Mouse (Mus musculus): ENCODE measurements around the gene Slc38a4. TPM values are rescaled to one million over a fixed set of nuclear protein-coding genes. Genes with fewer than 3 reads are reported as not detected.

Slc38a4 gene
- polyA plus RNA-seq, 1 experiment: 0.04 TPM

DNA sequence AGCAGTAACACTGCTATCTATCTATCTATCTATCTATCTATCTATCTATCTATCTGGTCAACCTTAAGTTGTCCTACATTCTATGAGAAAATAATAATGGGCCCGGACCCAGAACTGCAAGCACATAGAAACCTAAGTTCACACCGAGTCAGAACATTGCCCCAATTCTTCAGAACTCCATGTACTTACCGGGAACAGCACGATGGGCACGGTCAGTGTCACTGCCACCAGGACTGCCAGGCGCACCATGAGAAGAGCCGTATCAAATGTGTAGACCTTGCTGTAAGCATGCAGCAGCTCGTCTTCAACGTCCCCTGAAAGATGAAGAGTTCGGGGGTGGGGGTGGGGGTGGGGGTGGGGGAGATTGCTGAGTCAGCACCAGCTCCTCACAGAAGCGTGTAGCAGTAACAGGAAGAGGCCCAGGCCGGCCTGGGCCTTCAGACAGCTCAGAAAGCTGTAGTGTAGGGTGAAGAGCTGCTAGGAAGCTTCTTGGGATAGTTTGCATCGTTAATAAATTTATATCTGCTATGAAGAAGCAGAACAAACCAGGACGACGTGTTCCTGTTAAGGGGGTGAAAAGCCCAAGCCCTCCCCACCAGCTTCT lies 50.0 kb downstream of the Slc38a4 start:
- Histone ChIP-seq H3K27me3 (ENCODE audit: control insufficient read depth, insufficient read depth, insufficient read length) (no peaks in the 10 kb centered on the region), H3K79me2 (ENCODE audit: control insufficient read depth, insufficient read depth) (no peaks in the 10 kb centered on the region), H3K36me3 (ENCODE audit: control insufficient read depth, insufficient read depth) (no peaks in the 10 kb centered on the region), H3K4me3 (no peak overlapping the region), H3ac (ENCODE audit: control insufficient read depth, insufficient read length) (no peak overlapping the region), H3K4me2 (ENCODE audit: low read depth) (no peak overlapping the region)
- no peak for TF ChIP-seq MAX (IDR thresholded peaks at IDR 0.05; ENCODE audit: low read depth)
- no peak for TF ChIP-seq MYOD1 (IDR thresholded peaks at IDR 0.05; ENCODE audit: control insufficient read depth in 1 of 3, insufficient read length in 2 of 3, low read depth in 2 of 3)
- no peak for TF ChIP-seq USF1 (IDR thresholded peaks at IDR 0.05; ENCODE audit: low read depth)
- no peak for TF ChIP-seq POLR2AphosphoS2 (IDR thresholded peaks at IDR 0.05; ENCODE audit: insufficient read length, low read depth)
- no peak for TF ChIP-seq MYOG (IDR thresholded peaks at IDR 0.05; ENCODE audit: control insufficient read depth in 1 of 3, insufficient read depth in 1 of 3, insufficient read length in 2 of 3, low read depth in 2 of 3)
- TF ChIP-seq TCF3 (IDR thresholded peaks at IDR 0.05; ENCODE audit: insufficient read length, low read depth): no peak
- no peak for TF ChIP-seq REST (IDR thresholded peaks at IDR 0.05; ENCODE audit: insufficient read depth, insufficient read length)
- no peak for TF ChIP-seq E2F4 (IDR thresholded peaks at IDR 0.05; ENCODE audit: insufficient read depth)
- no peak for TF ChIP-seq TCF12 (IDR thresholded peaks at IDR 0.05; ENCODE audit: insufficient read depth, poor library complexity, severe bottlenecking)

DNA sequence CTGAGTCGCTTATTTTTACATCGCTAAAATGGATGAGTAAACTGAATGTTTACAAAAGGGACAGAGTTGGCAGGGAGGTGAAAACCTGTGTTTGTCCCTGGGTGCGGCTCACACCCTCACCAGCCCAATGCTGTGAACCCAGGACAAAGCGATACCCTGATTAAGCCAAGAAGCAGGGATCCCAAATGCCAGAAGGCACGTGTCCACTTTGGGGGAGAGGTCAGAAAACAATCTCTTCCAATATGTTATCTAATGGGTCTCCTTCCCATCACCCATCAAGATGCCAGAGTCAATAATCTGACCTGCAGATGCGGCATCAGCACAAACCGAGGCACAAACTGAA lies 51.3 kb downstream of the Slc38a4 start:
- TF ChIP-seq USF1 (IDR thresholded peaks at IDR 0.05; ENCODE audit: low read depth) (peak; percentile 63), TCF12 (IDR thresholded peaks at IDR 0.05; ENCODE audit: insufficient read depth, poor library complexity, severe bottlenecking) (no peak), E2F4 (IDR thresholded peaks at IDR 0.05; ENCODE audit: insufficient read depth) (no peak)
- Histone ChIP-seq H3K4me3 (no peak overlapping the region), H3ac (ENCODE audit: control insufficient read depth, insufficient read length) (no peak overlapping the region), H3K4me2 (ENCODE audit: low read depth) (peak overlapping the region; percentile 72), H3K36me3 (ENCODE audit: control insufficient read depth, insufficient read depth) (no peaks in the 10 kb centered on the region), H3K79me2 (ENCODE audit: control insufficient read depth, insufficient read depth) (no peaks in the 10 kb centered on the region), H3K27me3 (ENCODE audit: control insufficient read depth, insufficient read depth, insufficient read length) (no peaks in the 10 kb centered on the region)

DNA sequence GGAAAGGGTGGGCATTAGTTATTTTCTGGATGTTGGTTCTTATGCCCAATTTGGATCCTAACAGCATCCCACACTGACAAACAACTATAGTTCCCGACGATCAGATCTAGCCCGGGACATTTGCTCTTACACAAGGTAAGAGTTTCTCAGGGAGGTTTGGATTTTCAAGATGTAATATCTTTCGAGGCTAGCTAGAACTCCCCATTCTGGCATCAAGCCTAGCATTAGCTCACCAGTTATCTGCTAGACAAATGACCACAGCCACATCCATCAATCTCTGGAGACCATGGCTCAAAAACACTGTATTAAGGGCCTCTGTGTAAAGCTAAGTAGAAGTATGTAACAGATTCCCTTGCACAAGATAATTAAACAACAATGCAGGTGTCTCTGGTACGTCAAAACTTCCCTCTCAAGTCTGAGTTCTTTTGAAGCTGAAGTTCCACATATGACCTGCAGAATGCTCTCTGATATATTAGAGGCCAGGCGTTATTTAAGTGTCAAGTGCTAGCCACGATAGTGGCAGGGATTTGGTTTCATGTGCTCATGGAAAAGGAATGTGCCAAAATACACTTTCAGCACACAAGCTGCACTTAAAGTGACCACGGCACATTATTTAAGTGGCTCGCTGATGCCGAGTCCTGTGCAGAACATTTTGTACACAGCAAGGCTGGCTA lies 51.8 kb downstream of the Slc38a4 start:
- Histone ChIP-seq H3K27me3 (ENCODE audit: control insufficient read depth, insufficient read depth, insufficient read length) (no peaks in the 10 kb centered on the region), H3ac (ENCODE audit: control insufficient read depth, insufficient read length) (no peak overlapping the region), H3K79me2 (ENCODE audit: control insufficient read depth, insufficient read depth) (no peaks in the 10 kb centered on the region), H3K4me2 (ENCODE audit: low read depth) (peak overlapping the region; percentile 72), H3K4me3 (no peak overlapping the region), H3K36me3 (ENCODE audit: control insufficient read depth, insufficient read depth) (no peaks in the 10 kb centered on the region)
- TF ChIP-seq MYOD1 (IDR thresholded peaks at IDR 0.05; ENCODE audit: control insufficient read depth in 1 of 3, insufficient read length in 2 of 3, low read depth in 2 of 3) (peak in 1 of 3 experiments; percentile 8), MYOG (IDR thresholded peaks at IDR 0.05; ENCODE audit: control insufficient read depth in 1 of 3, insufficient read depth in 1 of 3, insufficient read length in 2 of 3, low read depth in 2 of 3) (no peak)

DNA sequence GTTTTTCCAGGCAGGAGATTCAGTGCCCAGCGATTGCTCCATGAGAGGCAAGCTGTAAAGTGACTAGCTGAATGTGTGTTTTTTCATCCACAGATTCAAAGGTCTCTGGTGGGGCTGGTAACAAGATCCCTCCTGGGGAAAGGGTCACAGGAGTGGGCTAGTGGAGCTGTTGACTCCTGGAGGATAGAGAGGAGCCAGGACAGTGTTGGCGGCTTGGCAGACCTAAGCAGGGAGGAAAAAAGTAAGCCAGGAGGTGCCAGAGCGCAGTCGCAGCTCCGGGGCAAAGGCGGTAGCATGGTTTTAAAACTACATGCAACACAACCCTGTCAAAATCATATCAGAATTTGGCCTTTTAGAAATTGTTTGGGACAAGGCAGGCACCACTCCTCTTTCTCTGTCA lies 52.6 kb downstream of the Slc38a4 start:
- Histone ChIP-seq H3K36me3 (ENCODE audit: control insufficient read depth, insufficient read depth) (no peaks in the 10 kb centered on the region), H3K27me3 (ENCODE audit: control insufficient read depth, insufficient read depth, insufficient read length) (no peaks in the 10 kb centered on the region), H3K79me2 (ENCODE audit: control insufficient read depth, insufficient read depth) (no peaks in the 10 kb centered on the region), H3K4me3 (no peak overlapping the region), H3ac (ENCODE audit: control insufficient read depth, insufficient read length) (no peak overlapping the region), H3K4me2 (ENCODE audit: low read depth) (no peak overlapping the region)
- TF ChIP-seq MAX (IDR thresholded peaks at IDR 0.05; ENCODE audit: low read depth): no peak
- no peak for TF ChIP-seq MYOD1 (IDR thresholded peaks at IDR 0.05; ENCODE audit: control insufficient read depth in 1 of 3, insufficient read length in 2 of 3, low read depth in 2 of 3)
- no peak for TF ChIP-seq TCF12 (IDR thresholded peaks at IDR 0.05; ENCODE audit: insufficient read depth, poor library complexity, severe bottlenecking)
- no peak for TF ChIP-seq MYOG (IDR thresholded peaks at IDR 0.05; ENCODE audit: control insufficient read depth in 1 of 3, insufficient read depth in 1 of 3, insufficient read length in 2 of 3, low read depth in 2 of 3)
- TF ChIP-seq E2F4 (IDR thresholded peaks at IDR 0.05; ENCODE audit: insufficient read depth): no peak
- TF ChIP-seq POLR2AphosphoS2 (IDR thresholded peaks at IDR 0.05; ENCODE audit: insufficient read length, low read depth): no peak
- TF ChIP-seq CEBPB (IDR thresholded peaks at IDR 0.05; ENCODE audit: insufficient read depth, poor library complexity, severe bottlenecking): no peak
- TF ChIP-seq POLR2A (IDR thresholded peaks at IDR 0.05; ENCODE audit: insufficient read length, low read depth): no peak

DNA sequence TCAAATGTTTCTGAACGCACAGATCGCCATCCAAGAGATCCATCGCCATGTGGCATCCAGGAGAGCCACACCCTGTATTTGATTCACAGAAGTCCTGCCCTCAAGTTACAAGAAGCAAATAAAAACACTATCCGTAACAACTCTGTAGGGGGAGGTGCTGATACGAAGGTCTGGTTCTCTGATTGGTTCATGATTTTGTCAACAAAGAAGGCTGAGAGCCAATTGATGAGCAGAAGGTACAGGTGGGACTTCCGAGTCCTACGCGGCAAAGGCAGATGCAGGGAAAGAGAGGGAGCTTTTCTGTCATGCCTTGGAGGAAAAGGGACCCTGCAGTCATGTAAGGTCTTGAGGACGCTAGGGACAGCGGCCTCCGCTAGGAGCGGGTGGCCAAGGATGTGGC lies 53.0 kb downstream of the Slc38a4 start:
- Histone ChIP-seq H3K4me3 (no peak overlapping the region), H3ac (ENCODE audit: control insufficient read depth, insufficient read length) (no peak overlapping the region), H3K79me2 (ENCODE audit: control insufficient read depth, insufficient read depth) (no peaks in the 10 kb centered on the region), H3K27me3 (ENCODE audit: control insufficient read depth, insufficient read depth, insufficient read length) (no peaks in the 10 kb centered on the region), H3K4me2 (ENCODE audit: low read depth) (no peak overlapping the region), H3K36me3 (ENCODE audit: control insufficient read depth, insufficient read depth) (no peaks in the 10 kb centered on the region)
- no peak for TF ChIP-seq E2F4 (IDR thresholded peaks at IDR 0.05; ENCODE audit: insufficient read depth)
- no peak for TF ChIP-seq POLR2A (IDR thresholded peaks at IDR 0.05; ENCODE audit: insufficient read length, low read depth)
- TF ChIP-seq CEBPB (IDR thresholded peaks at IDR 0.05; ENCODE audit: insufficient read depth, poor library complexity, severe bottlenecking): no peak
- no peak for TF ChIP-seq POLR2AphosphoS2 (IDR thresholded peaks at IDR 0.05; ENCODE audit: insufficient read length, low read depth)
- no peak for TF ChIP-seq REST (IDR thresholded peaks at IDR 0.05; ENCODE audit: insufficient read depth, insufficient read length)
- no peak for TF ChIP-seq SRF (IDR thresholded peaks at IDR 0.05; ENCODE audit: control insufficient read depth, insufficient read length, low read depth)
- TF ChIP-seq MYOD1 (IDR thresholded peaks at IDR 0.05; ENCODE audit: control insufficient read depth in 1 of 3, insufficient read length in 2 of 3, low read depth in 2 of 3): no peak
- no peak for TF ChIP-seq TCF3 (IDR thresholded peaks at IDR 0.05; ENCODE audit: insufficient read length, low read depth)
- TF ChIP-seq MAX (IDR thresholded peaks at IDR 0.05; ENCODE audit: low read depth): no peak
- TF ChIP-seq MYOG (IDR thresholded peaks at IDR 0.05; ENCODE audit: control insufficient read depth in 1 of 3, insufficient read depth in 1 of 3, insufficient read length in 2 of 3, low read depth in 2 of 3): no peak
- TF ChIP-seq TCF12 (IDR thresholded peaks at IDR 0.05; ENCODE audit: insufficient read depth, poor library complexity, severe bottlenecking): no peak
- no peak for TF ChIP-seq USF1 (IDR thresholded peaks at IDR 0.05; ENCODE audit: low read depth)

Data from myocyte (in vitro differentiated cells).